Mouse (Mus musculus) brain, embryonic 14.5 days (tissue): Measurements from ENCODE around the gene Cd200.

Experiments used
- CTCF ChIP-seq: fragments of 200-500 bp; IDR thresholded peaks from 2 replicates; pipeline ENCODE4 v1.5.1; 2012; ENCODE audit warnings: inconsistent platforms, mild to moderate bottlenecking, moderate library complexity, borderline replicate concordance; ENCODE audit not compliant: insufficient read depth, insufficient read length; ENCODE audit errors: extremely low read depth
- POLR2A ChIP-seq: fragments of 200-500 bp; IDR thresholded peaks from 2 replicates; pipeline ENCODE4 v1.6.1; 2012; ENCODE audit warnings: mild to moderate bottlenecking, inconsistent platforms, borderline replicate concordance; ENCODE audit not compliant: poor library complexity, insufficient read depth, insufficient read length, severe bottlenecking; ENCODE audit errors: extremely low read depth

DNA sequence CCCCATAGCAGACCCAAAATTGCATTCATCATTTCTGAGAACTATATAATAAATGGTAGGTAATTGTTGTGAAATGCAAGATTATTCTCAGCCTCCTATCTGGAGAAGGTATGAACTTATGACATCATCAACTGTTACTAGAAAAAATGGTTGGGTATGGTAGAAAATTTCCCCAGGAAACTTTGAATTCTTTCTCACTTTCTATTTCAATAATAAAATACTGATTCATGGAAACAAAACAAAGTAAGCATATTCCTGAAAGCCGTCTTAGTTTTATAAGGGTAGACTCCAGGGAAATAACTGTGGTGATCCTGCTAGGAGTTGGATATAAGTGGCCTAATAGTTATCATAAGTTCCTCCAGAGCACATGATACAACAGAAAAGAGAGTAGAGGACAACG lies 19.8 kb downstream of the Cd200 start:
- TF ChIP-seq CTCF (no peak), POLR2A (no peak)
